Mouse (Mus musculus): Measurements from ENCODE around the gene Ifi35. TPM values are rescaled to one million over a fixed set of nuclear protein-coding genes. Genes with fewer than 3 reads are reported as not detected.
"Not testable (repeated sequence)": the region's sequence is repeated elsewhere in the genome, so short reads cannot be mapped to it uniquely, and the experiment has no call there.

Ifi35 gene
- total and polyA plus RNA-seq, 3 experiments, result 28.1 to 48.4 (median 34.3) TPM

GRCm38 (mm10) chr11:101435831-101436230, 12.4 kb upstream of the Ifi35 start:
- TF ChIP-seq POLR2AphosphoS5 (IDR thresholded peaks at IDR 0.05; ENCODE audit: insufficient replicate concordance, low read depth, low read length) (no peak), GATA2 (IDR thresholded peaks at IDR 0.05; ENCODE audit: borderline replicate concordance, low read depth, low read length) (no peak), CTCF (IDR thresholded peaks at IDR 0.05; ENCODE audit: low read depth, low read length) (no peak), GATA1 (IDR thresholded peaks at IDR 0.05; ENCODE audit: borderline replicate concordance, low read length) (no peak), TAL1 (conservative IDR thresholded peaks at IDR 0.05; ENCODE audit: low read depth, low read length) (no peak)
- Histone ChIP-seq H3K4me3 (ENCODE audit: low read depth, low read length) (no peak overlapping the region), H3K27me3 (ENCODE audit: insufficient read depth, low read length) (no peaks in the 10 kb centered on the region), H3K36me3 (replicated peaks) (peaks cover 55% of the 10 kb centered on the region), H3K9me3 (replicated peaks) (no peaks in the 10 kb centered on the region), H3K4me1 (ENCODE audit: insufficient read depth, low read depth, low read length) (peaks cover 11% of the 10 kb centered on the region)
- ATAC-seq (ENCODE audit: extremely low read depth, insufficient number of reproducible peaks, low FRiP score, poor library complexity, severe bottlenecking), result no peak
- DNase-seq (ENCODE audit: low spot score), result no peak

GRCm38 (mm10) chr11:101436916-101437315, 11.3 kb upstream of the Ifi35 start:
- ATAC-seq (ENCODE audit: extremely low read depth, insufficient number of reproducible peaks, low FRiP score, poor library complexity, severe bottlenecking), result no peak
- no peaks in the 10 kb centered on the region for H3K27me3 ChIP-seq (ENCODE audit: insufficient read depth, low read length)

GRCm38 (mm10) chr11:101438006-101438405, 10.2 kb upstream of the Ifi35 start:
- not testable (repeated sequence) for H3K9me3 ChIP-seq (replicated peaks); H3K4me3 ChIP-seq (ENCODE audit: low read depth, low read length); ATAC-seq (ENCODE audit: extremely low read depth, insufficient number of reproducible peaks, low FRiP score, poor library complexity, severe bottlenecking); H3K27me3 ChIP-seq (ENCODE audit: insufficient read depth, low read length); DNase-seq (ENCODE audit: low spot score)
- H3K36me3 ChIP-seq (replicated peaks), result peaks cover 40% of the 10 kb centered on the region
- H3K4me1 ChIP-seq (ENCODE audit: insufficient read depth, low read depth, low read length), result peaks cover 12% of the 10 kb centered on the region

More at GRCm38 (mm10) chr11:101436916-101437315, 11.3 kb upstream of the Ifi35 start:
- peaks cover 45% of the 10 kb centered on the region for H3K36me3 ChIP-seq (replicated peaks)
- no peak overlapping the region for H3K4me3 ChIP-seq (ENCODE audit: low read depth, low read length)
- peaks cover 11% of the 10 kb centered on the region for H3K4me1 ChIP-seq (ENCODE audit: insufficient read depth, low read depth, low read length)
- H3K9me3 ChIP-seq (replicated peaks), result no peaks in the 10 kb centered on the region
- DNase-seq (ENCODE audit: low spot score), result no peak
- TF ChIP-seq CTCF (IDR thresholded peaks at IDR 0.05; ENCODE audit: low read depth, low read length), result no peak
- TF ChIP-seq GATA2 (IDR thresholded peaks at IDR 0.05; ENCODE audit: borderline replicate concordance, low read depth, low read length), result no peak
- no peak for TF ChIP-seq POLR2AphosphoS5 (IDR thresholded peaks at IDR 0.05; ENCODE audit: insufficient replicate concordance, low read depth, low read length)
- no peak for TF ChIP-seq TAL1 (conservative IDR thresholded peaks at IDR 0.05; ENCODE audit: low read depth, low read length)
- no peak for TF ChIP-seq GATA1 (IDR thresholded peaks at IDR 0.05; ENCODE audit: borderline replicate concordance, low read length)

- not testable (repeated sequence) for ATAC-seq (ENCODE audit: extremely low read depth, insufficient number of reproducible peaks, low FRiP score, poor library complexity, severe bottlenecking); H3K27me3 ChIP-seq (ENCODE audit: insufficient read depth, low read length); H3K9me3 ChIP-seq (replicated peaks)
Observed at GRCm38 (mm10) chr11:101441450-101442126, 6.6 kb upstream of the Ifi35 start.

GRCm38 (mm10) chr11:101442127-101442693, 6.0 kb upstream of the Ifi35 start, which contains the start of gene Rpl27:
TSS of gene Rpl27 (plus strand) at chr11:101442298.
- H3K27me3 ChIP-seq (ENCODE audit: insufficient read depth, low read length), result no peaks in the 10 kb centered on the region
- peaks cover 27% of the 10 kb centered on the region for H3K4me1 ChIP-seq (ENCODE audit: insufficient read depth, low read depth, low read length)
- H3K4me3 ChIP-seq (ENCODE audit: low read depth, low read length), result peak within 1 kb of the TSS; percentile 87
- ATAC-seq (ENCODE audit: extremely low read depth, insufficient number of reproducible peaks, low FRiP score, poor library complexity, severe bottlenecking) (peak; percentile 97), DNase-seq (ENCODE audit: low spot score) (peak; percentile 84)
- no peaks in the 10 kb centered on the region for H3K9me3 ChIP-seq (replicated peaks)
- TF ChIP-seq CTCF (IDR thresholded peaks at IDR 0.05; ENCODE audit: low read depth, low read length) (peak; percentile 62), GATA1 (IDR thresholded peaks at IDR 0.05; ENCODE audit: borderline replicate concordance, low read length) (no peak)
- peaks cover 36% of the 10 kb centered on the region for H3K36me3 ChIP-seq (replicated peaks)

More at GRCm38 (mm10) chr11:101441450-101442126, 6.6 kb upstream of the Ifi35 start:
- not testable (repeated sequence) for DNase-seq (ENCODE audit: low spot score)
- H3K4me3 ChIP-seq (ENCODE audit: low read depth, low read length), result peak overlapping the region; percentile 87
- H3K4me1 ChIP-seq (ENCODE audit: insufficient read depth, low read depth, low read length), result peaks cover 27% of the 10 kb centered on the region
- H3K36me3 ChIP-seq (replicated peaks), result peaks cover 40% of the 10 kb centered on the region

GRCm38 (mm10) chr11:101442760-101443159, 5.4 kb upstream of the Ifi35 start:
- Histone ChIP-seq H3K4me3 (ENCODE audit: low read depth, low read length) (peak overlapping the region; percentile 87), H3K4me1 (ENCODE audit: insufficient read depth, low read depth, low read length) (peaks cover 32% of the 10 kb centered on the region), H3K9me3 (replicated peaks) (no peaks in the 10 kb centered on the region), H3K27me3 (ENCODE audit: insufficient read depth, low read length) (no peaks in the 10 kb centered on the region), H3K36me3 (replicated peaks) (peaks cover 37% of the 10 kb centered on the region)
- TF ChIP-seq GATA1 (IDR thresholded peaks at IDR 0.05; ENCODE audit: borderline replicate concordance, low read length) (no peak), TAL1 (conservative IDR thresholded peaks at IDR 0.05; ENCODE audit: low read depth, low read length) (no peak), POLR2AphosphoS5 (IDR thresholded peaks at IDR 0.05; ENCODE audit: insufficient replicate concordance, low read depth, low read length) (no peak), GATA2 (IDR thresholded peaks at IDR 0.05; ENCODE audit: borderline replicate concordance, low read depth, low read length) (no peak), CTCF (IDR thresholded peaks at IDR 0.05; ENCODE audit: low read depth, low read length) (no peak)
- DNase-seq (ENCODE audit: low spot score) (no peak), ATAC-seq (ENCODE audit: extremely low read depth, insufficient number of reproducible peaks, low FRiP score, poor library complexity, severe bottlenecking) (no peak)

GRCm38 (mm10) chr11:101446319-101446718, 1.9 kb upstream of the Ifi35 start:
- no peak for DNase-seq (ENCODE audit: low spot score)

GRCm38 (mm10) chr11:101446860-101447259, 1.3 kb upstream of the Ifi35 start:
- DNase-seq (ENCODE audit: low spot score); H3K4me3 ChIP-seq (ENCODE audit: low read depth, low read length); H3K9me3 ChIP-seq (replicated peaks); H3K27me3 ChIP-seq (ENCODE audit: insufficient read depth, low read length); ATAC-seq (ENCODE audit: extremely low read depth, insufficient number of reproducible peaks, low FRiP score, poor library complexity, severe bottlenecking): not testable (repeated sequence)
- peaks cover 45% of the 10 kb centered on the region for H3K36me3 ChIP-seq (replicated peaks)
- H3K4me1 ChIP-seq (ENCODE audit: insufficient read depth, low read depth, low read length), result peaks cover 63% of the 10 kb centered on the region

More at GRCm38 (mm10) chr11:101446319-101446718, 1.9 kb upstream of the Ifi35 start:
- no peak for ATAC-seq (ENCODE audit: extremely low read depth, insufficient number of reproducible peaks, low FRiP score, poor library complexity, severe bottlenecking)
- no peak overlapping the region for H3K4me3 ChIP-seq (ENCODE audit: low read depth, low read length)
- H3K36me3 ChIP-seq (replicated peaks), result peaks cover 42% of the 10 kb centered on the region
- TF ChIP-seq CTCF (IDR thresholded peaks at IDR 0.05; ENCODE audit: low read depth, low read length) (no peak), POLR2AphosphoS5 (IDR thresholded peaks at IDR 0.05; ENCODE audit: insufficient replicate concordance, low read depth, low read length) (0 out of 2 replicates have a peak, but pooled peaks have one; percentile 38), GATA1 (IDR thresholded peaks at IDR 0.05; ENCODE audit: borderline replicate concordance, low read length) (no peak), TAL1 (conservative IDR thresholded peaks at IDR 0.05; ENCODE audit: low read depth, low read length) (no peak), GATA2 (IDR thresholded peaks at IDR 0.05; ENCODE audit: borderline replicate concordance, low read depth, low read length) (no peak)
- H3K27me3 ChIP-seq (ENCODE audit: insufficient read depth, low read length), result no peaks in the 10 kb centered on the region
- peaks cover 58% of the 10 kb centered on the region for H3K4me1 ChIP-seq (ENCODE audit: insufficient read depth, low read depth, low read length)
- no peaks in the 10 kb centered on the region for H3K9me3 ChIP-seq (replicated peaks)

Data from G1E (cell line).